Mouse (Mus musculus): ENCODE results near the gene Akap7. TPM values are rescaled to one million over a fixed set of nuclear protein-coding genes. Genes with fewer than 3 reads are reported as not detected.
A peak's percentile ranks its signal among the peaks of the same experiment; 100 is the strongest.
"Not testable (repeated sequence)": the region's sequence is repeated elsewhere in the genome, so short reads cannot be mapped to it uniquely, and the experiment has no call there.

Gene Akap7
- total and polyA plus RNA-seq, 3 experiments: 17.2 to 59.1 (median 56.2) TPM

GRCm38 (mm10) chr10:25183271-25183670, 124.4 kb downstream of the Akap7 start:
- Histone ChIP-seq H3K27ac (no peak overlapping the region), H3K36me3 (ENCODE audit: control insufficient read depth, insufficient read depth, low read length) (no peaks in the 10 kb centered on the region), H3K27me3 (ENCODE audit: control insufficient read depth, insufficient read depth, low read length) (no peaks in the 10 kb centered on the region), H3K9ac (ENCODE audit: low read depth, low read length) (no peak overlapping the region), H3K4me1 (ENCODE audit: control insufficient read depth, insufficient read depth, low read length) (no peaks in the 10 kb centered on the region), H3K4me3 (no peak overlapping the region), H3K79me2 (replicated peaks; ENCODE audit: control insufficient read depth, insufficient read depth, low read length) (no peaks in the 10 kb centered on the region)
- intact Hi-C loops (cut with DNase I): no loop called here
- 88% methylated on average over 6 of the region's 6 CpGs for WGBS
- TF ChIP-seq POLR2A (IDR thresholded peaks at IDR 0.05; ENCODE audit: insufficient read depth, low read depth, low read length) (no peak), EP300 (IDR thresholded peaks at IDR 0.05; ENCODE audit: insufficient read depth, low read depth, low read length) (no peak), CTCF (IDR thresholded peaks at IDR 0.05) (no peak)
- no peak for DNase-seq

GRCm38 (mm10) chr10:25179030-25179429, 128.6 kb downstream of the Akap7 start:
- intact Hi-C loops (cut with DNase I): no loop called here
- TF ChIP-seq EP300 (IDR thresholded peaks at IDR 0.05; ENCODE audit: insufficient read depth, low read depth, low read length) (no peak), CTCF (IDR thresholded peaks at IDR 0.05) (no peak), POLR2A (IDR thresholded peaks at IDR 0.05; ENCODE audit: insufficient read depth, low read depth, low read length) (no peak)

GRCm38 (mm10) chr10:25177270-25177669, 130.4 kb downstream of the Akap7 start:
- DNase-seq: no peak
- H3K79me2 ChIP-seq (replicated peaks; ENCODE audit: control insufficient read depth, insufficient read depth, low read length): no peaks in the 10 kb centered on the region
- no peak overlapping the region for H3K4me3 ChIP-seq
- no peaks in the 10 kb centered on the region for H3K4me1 ChIP-seq (ENCODE audit: control insufficient read depth, insufficient read depth, low read length)
- H3K36me3 ChIP-seq (ENCODE audit: control insufficient read depth, insufficient read depth, low read length): no peaks in the 10 kb centered on the region
- no peaks in the 10 kb centered on the region for H3K27me3 ChIP-seq (ENCODE audit: control insufficient read depth, insufficient read depth, low read length)
- TF ChIP-seq CTCF (IDR thresholded peaks at IDR 0.05) (no peak), EP300 (IDR thresholded peaks at IDR 0.05; ENCODE audit: insufficient read depth, low read depth, low read length) (no peak), POLR2A (IDR thresholded peaks at IDR 0.05; ENCODE audit: insufficient read depth, low read depth, low read length) (no peak)
- no peak overlapping the region for H3K27ac ChIP-seq
- no peak overlapping the region for H3K9ac ChIP-seq (ENCODE audit: low read depth, low read length)
- intact Hi-C loops (cut with DNase I): no loop called here
- WGBS: 91% methylated on average over 5 of the region's 5 CpGs

More at GRCm38 (mm10) chr10:25179030-25179429, 128.6 kb downstream of the Akap7 start:
- Histone ChIP-seq H3K4me3 (no peak overlapping the region), H3K79me2 (replicated peaks; ENCODE audit: control insufficient read depth, insufficient read depth, low read length) (no peaks in the 10 kb centered on the region), H3K9ac (ENCODE audit: low read depth, low read length) (no peak overlapping the region), H3K36me3 (ENCODE audit: control insufficient read depth, insufficient read depth, low read length) (no peaks in the 10 kb centered on the region), H3K27ac (no peak overlapping the region), H3K27me3 (ENCODE audit: control insufficient read depth, insufficient read depth, low read length) (no peaks in the 10 kb centered on the region), H3K4me1 (ENCODE audit: control insufficient read depth, insufficient read depth, low read length) (no peaks in the 10 kb centered on the region)
- peak in 1 of 2 experiments; percentile 28 for DNase-seq
- WGBS: 48% methylated on average over 4 of the region's 4 CpGs

DNA sequence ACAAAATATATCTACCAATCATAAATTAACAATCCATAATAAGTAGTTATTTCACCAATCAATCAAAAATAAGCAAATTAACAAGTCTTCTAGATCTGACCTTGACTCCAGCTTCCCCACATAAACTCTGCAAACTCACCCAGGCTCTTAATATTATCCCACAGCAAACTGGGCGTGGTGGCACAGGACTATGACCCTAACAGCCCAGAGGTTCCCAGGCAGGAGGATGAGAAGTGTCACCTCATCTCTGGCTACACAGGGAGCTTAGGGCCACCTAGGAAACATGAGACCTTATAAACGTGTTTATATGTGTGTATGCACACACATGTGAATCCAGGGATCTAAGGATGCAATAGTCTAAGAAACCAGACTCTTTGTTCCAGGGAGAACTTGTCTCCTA, 132.8 kb downstream of the Akap7 start:
- H3K4me3 ChIP-seq: no peak overlapping the region
- intact Hi-C loops (cut with DNase I): no loop called here
- H3K9ac ChIP-seq (ENCODE audit: low read depth, low read length): no peak overlapping the region
- no peaks in the 10 kb centered on the region for H3K27me3 ChIP-seq (ENCODE audit: control insufficient read depth, insufficient read depth, low read length)
- H3K36me3 ChIP-seq (ENCODE audit: control insufficient read depth, insufficient read depth, low read length): no peaks in the 10 kb centered on the region
- 86% methylated on average over 2 of the region's 2 CpGs for WGBS
- no peaks in the 10 kb centered on the region for H3K4me1 ChIP-seq (ENCODE audit: control insufficient read depth, insufficient read depth, low read length)
- no peak for DNase-seq
- no peak overlapping the region for H3K27ac ChIP-seq
- H3K79me2 ChIP-seq (replicated peaks; ENCODE audit: control insufficient read depth, insufficient read depth, low read length): no peaks in the 10 kb centered on the region
- TF ChIP-seq EP300 (IDR thresholded peaks at IDR 0.05; ENCODE audit: insufficient read depth, low read depth, low read length): no peak
- TF ChIP-seq POLR2A (IDR thresholded peaks at IDR 0.05; ENCODE audit: insufficient read depth, low read depth, low read length): no peak
- no peak for TF ChIP-seq CTCF (IDR thresholded peaks at IDR 0.05)

DNA sequence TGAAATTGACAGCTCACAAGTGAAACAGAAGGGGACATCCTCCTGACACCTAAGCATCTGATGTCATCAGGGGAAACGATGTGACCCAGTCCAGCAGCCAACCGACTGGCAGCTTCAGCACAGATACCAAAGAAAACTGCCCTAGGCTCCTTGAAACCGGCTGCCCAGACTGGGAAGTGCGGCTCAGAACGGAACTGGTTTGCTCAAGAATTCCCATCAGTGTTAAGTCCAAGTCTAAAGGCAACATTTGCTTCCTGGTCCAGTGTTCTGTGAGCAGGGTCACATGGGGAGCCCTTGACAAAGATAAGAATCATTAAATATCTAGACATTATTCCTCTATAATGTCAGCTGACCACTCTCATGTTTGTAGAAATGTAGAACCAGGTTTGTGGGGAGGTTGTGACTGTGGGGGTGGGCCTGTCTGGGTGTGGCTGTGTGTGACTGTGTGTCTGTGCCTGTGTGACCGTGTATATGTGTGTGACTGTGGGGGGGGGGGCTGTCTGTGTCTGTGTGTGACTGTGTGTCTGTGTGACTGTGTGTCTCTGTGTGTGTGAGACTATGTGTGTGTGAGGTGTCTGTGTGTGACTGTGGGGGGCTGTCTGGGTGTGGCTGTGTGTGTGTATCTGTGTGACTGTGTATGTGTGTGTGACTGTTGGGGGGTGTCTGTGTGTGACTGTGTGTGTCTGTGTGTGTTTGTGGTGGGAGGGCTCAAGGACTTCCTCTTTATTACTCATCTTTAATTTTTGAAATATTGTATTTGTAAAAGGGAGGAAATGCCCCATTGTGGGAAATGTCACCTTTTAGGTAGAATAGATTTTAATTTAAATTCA, 140.1 kb downstream of the Akap7 start:
- Histone ChIP-seq H3K27me3 (ENCODE audit: control insufficient read depth, insufficient read depth, low read length) (no peaks in the 10 kb centered on the region), H3K27ac (no peak overlapping the region), H3K36me3 (ENCODE audit: control insufficient read depth, insufficient read depth, low read length) (no peaks in the 10 kb centered on the region), H3K4me1 (ENCODE audit: control insufficient read depth, insufficient read depth, low read length) (no peaks in the 10 kb centered on the region), H3K79me2 (replicated peaks; ENCODE audit: control insufficient read depth, insufficient read depth, low read length) (no peaks in the 10 kb centered on the region), H3K9ac (ENCODE audit: low read depth, low read length) (no peak overlapping the region), H3K4me3 (no peak overlapping the region)
- DNase-seq: no peak
- intact Hi-C loops (cut with DNase I): no loop called here
- 65% methylated on average over 6 of the region's 6 CpGs for WGBS
- no peak for TF ChIP-seq CTCF (IDR thresholded peaks at IDR 0.05)
- TF ChIP-seq POLR2A (IDR thresholded peaks at IDR 0.05; ENCODE audit: insufficient read depth, low read depth, low read length): no peak
- TF ChIP-seq EP300 (IDR thresholded peaks at IDR 0.05; ENCODE audit: insufficient read depth, low read depth, low read length): no peak

- H3K36me3 ChIP-seq (ENCODE audit: control insufficient read depth, insufficient read depth, low read length); intact Hi-C loops (cut with DNase I); H3K27ac ChIP-seq; H3K79me2 ChIP-seq (replicated peaks; ENCODE audit: control insufficient read depth, insufficient read depth, low read length); H3K4me3 ChIP-seq; H3K9ac ChIP-seq (ENCODE audit: low read depth, low read length); DNase-seq; H3K4me1 ChIP-seq (ENCODE audit: control insufficient read depth, insufficient read depth, low read length); H3K27me3 ChIP-seq (ENCODE audit: control insufficient read depth, insufficient read depth, low read length): not testable (repeated sequence)
- 0 out of 2 replicates have a peak, but pooled peaks have one; percentile 9 for TF ChIP-seq CTCF (IDR thresholded peaks at IDR 0.05)
- WGBS: 39% methylated on average over 3 of the region's 3 CpGs
Measured at GRCm38 (mm10) chr10:25163510-25163909, 144.2 kb downstream of the Akap7 start.
